Mouse (Mus musculus): Measurements from ENCODE around the gene Zfp617.

GRCm38 (mm10) chr8:71964051-71964450, 55.6 kb downstream of the Zfp617 start:
- TF ChIP-seq EP300 (IDR thresholded peaks at IDR 0.05; ENCODE audit: low read depth) (no peak), CTCF (IDR thresholded peaks at IDR 0.05; ENCODE audit: low read depth) (no peak)

Data from liver, postnatal 0 days (tissue).